Mouse (Mus musculus): ENCODE measurements around the gene Gm20835. TPM values are rescaled to one million over a fixed set of nuclear protein-coding genes. Genes with fewer than 3 reads are reported as not detected.

Gene Gm20835
- not detected for polyA plus RNA-seq (2015; fragmentation: Illumina TruSeq; extraction: RNeasy Lipid Tissue Mini Kit (QIAGEN cat#74804); ENCODE audit: insufficient read depth, low read depth, low replicate concordance)

DNA sequence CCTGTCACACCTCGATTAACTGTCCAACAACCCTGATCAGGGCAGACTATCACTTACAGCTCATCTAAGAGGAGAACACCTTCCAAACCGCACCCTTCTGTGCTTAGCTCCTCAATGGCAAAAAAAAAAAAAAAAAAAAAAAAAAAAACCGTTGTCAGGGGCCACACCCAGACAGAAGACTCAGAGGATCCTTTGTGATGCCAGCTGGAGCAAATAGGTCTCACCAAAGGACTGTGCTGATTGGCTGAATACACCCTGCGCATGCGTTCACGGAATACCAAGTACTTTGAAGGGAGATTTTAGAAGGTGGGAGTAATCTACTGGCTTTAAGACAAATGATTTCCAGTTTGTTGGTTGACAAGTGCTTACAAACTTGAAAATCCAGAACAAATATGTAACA, at the start of gene Gm20835:
TSS of gene Gm20835 (minus strand) at position 101 of the 400 bp plus-strand sequence.

All from pancreas, adult 10 weeks (tissue).